Mouse (Mus musculus) lung, postnatal 0 days (tissue): ENCODE measurements around the gene Pde11a.

ENCODE experiments used
- CTCF ChIP-seq: IDR thresholded peaks from 2 replicates; pipeline ENCODE4 v1.5.1; 2016; ENCODE audit warnings: antibody characterized with exemption, mild to moderate bottlenecking
- EP300 ChIP-seq: IDR thresholded peaks from 2 replicates; pipeline ENCODE4 v1.6.1; 2016; ENCODE audit warnings: antibody characterized with exemption, mild to moderate bottlenecking, control low read depth

GRCm38 (mm10) chr2:76132983-76133382, 205.6 kb downstream of the Pde11a start:
- TF ChIP-seq CTCF (no peak), EP300 (no peak)
